In genomic region chr13:110580166-110580565, GRCm38 (mm10) we compare ENCODE assay signal across 25 mouse cellular contexts.
"Had no signal": no experiment of that assay in that cellular context is flagged by ENCODE, and none has a peak within 500 bp of the region (broad histone marks: within the 10 kb centered on the region; RNA-seq: fewer than 3 reads in every experiment).

No protein-coding gene starts in this region.

- H3K36me3 ChIP-seq: heart, embryonic 13.5 days; heart, embryonic 15.5 days; hindbrain, embryonic 13.5 days; hindbrain, embryonic 15.5 days; kidney, embryonic 15.5 days; limb, embryonic 13.5 days; limb, embryonic 15.5 days; liver, embryonic 12.5 days had no signal

- H3K27me3 ChIP-seq: heart, embryonic 13.5 days; heart, embryonic 15.5 days; hindbrain, embryonic 13.5 days; hindbrain, embryonic 15.5 days; kidney, embryonic 15.5 days; limb, embryonic 13.5 days; limb, embryonic 15.5 days; liver, embryonic 12.5 days had no signal

- H3K4me3 ChIP-seq: heart, embryonic 13.5 days; heart, embryonic 15.5 days; hindbrain, embryonic 13.5 days; hindbrain, embryonic 15.5 days; kidney, embryonic 15.5 days; limb, embryonic 13.5 days; limb, embryonic 15.5 days; liver, embryonic 12.5 days had no signal

- H3K27ac ChIP-seq: heart, embryonic 13.5 days; heart, embryonic 15.5 days; hindbrain, embryonic 13.5 days; hindbrain, embryonic 15.5 days; hindbrain, postnatal 0 days; kidney, embryonic 15.5 days; kidney, postnatal 0 days; limb, embryonic 13.5 days; limb, embryonic 15.5 days; liver, embryonic 12.5 days; liver, embryonic 14.5 days had no signal

- H3K4me1 ChIP-seq: heart, embryonic 15.5 days; kidney, embryonic 15.5 days; limb, embryonic 15.5 days; liver, embryonic 12.5 days had no signal

- H3K9ac ChIP-seq: heart, embryonic 13.5 days; heart, embryonic 15.5 days; hindbrain, embryonic 13.5 days; hindbrain, embryonic 15.5 days; kidney, embryonic 15.5 days; limb, embryonic 13.5 days; limb, embryonic 15.5 days; liver, embryonic 12.5 days; liver, embryonic 14.5 days had no signal

- DNase-seq: gastrocnemius, postnatal 14 days; gastrocnemius, postnatal 36 days; heart, adult 11 months; heart, postnatal 14 days; heart, postnatal 36 days; kidney, adult 11 months; kidney, adult 2 months; kidney, adult 9 months; kidney, postnatal 14 days; kidney, postnatal 36 days; layer of hippocampus, adult 9-11 months; layer of hippocampus, postnatal 36 days had no signal

- ATAC-seq: hindbrain, postnatal 0 days; intestine, embryonic 16.5 days; liver, embryonic 12.5 days had no signal

- H3K9me3 ChIP-seq: heart, embryonic 13.5 days; heart, embryonic 15.5 days; hindbrain, embryonic 13.5 days; hindbrain, embryonic 15.5 days; kidney, embryonic 15.5 days; limb, embryonic 13.5 days; limb, embryonic 15.5 days; liver, embryonic 12.5 days had no signal

- H3K4me2 ChIP-seq: heart, embryonic 11.5 days; heart, embryonic 13.5 days; heart, embryonic 15.5 days; hindbrain, embryonic 13.5 days; hindbrain, embryonic 15.5 days; kidney, embryonic 15.5 days; limb, embryonic 13.5 days; limb, embryonic 15.5 days; liver, embryonic 12.5 days had no signal
